Mouse (Mus musculus): ENCODE measurements around the gene Olfr291. TPM values are rescaled to one million over a fixed set of nuclear protein-coding genes. Genes with fewer than 3 reads are reported as not detected.

Olfr291 gene
- polyA plus RNA-seq (2012; rRNA removed) (not detected in 2 replicates), polyA plus RNA-seq (2014; fragmentation: Nextera tagmentation; extraction: Ambion mirVana) (not detected in 2 replicates)

GRCm38 (mm10) chr7:84853253-84853652 is at the start of gene Olfr291:
Gene Olfr291 (plus strand): TSS chr7:84853553.
- H3K27me3 ChIP-seq (ENCODE audit: control insufficient read depth, insufficient read depth, low read length), result no peaks in the 10 kb centered on the region
- TF ChIP-seq POLR2A (IDR thresholded peaks at IDR 0.05; ENCODE audit: borderline replicate concordance, extremely low read depth, insufficient read depth, insufficient read length), result no peak
- H3K4me1 ChIP-seq (ENCODE audit: control insufficient read depth, insufficient read depth, low read length), result no peaks in the 10 kb centered on the region
- no peak for DNase-seq (ENCODE audit: low spot score)
- 83% methylated on average over 2 of the region's 2 CpGs for WGBS
- H3K4me2 ChIP-seq (replicated peaks; ENCODE audit: low read depth, low read length, severe bottlenecking), result no peak within 1 kb of the TSS
- no peaks in the 10 kb centered on the region for H3K9me3 ChIP-seq (ENCODE audit: control insufficient read depth, low read length)
- no peak within 1 kb of the TSS for H3K27ac ChIP-seq (replicated peaks; ENCODE audit: low read depth, low read length)
- no peak within 1 kb of the TSS for H3K9ac ChIP-seq (ENCODE audit: low read depth, low read length, severe bottlenecking)
- no peak for ATAC-seq (ENCODE audit: low FRiP score, low read depth)
- no peak within 1 kb of the TSS for H3K4me3 ChIP-seq (replicated peaks; ENCODE audit: low read length)
- H3K36me3 ChIP-seq (ENCODE audit: control insufficient read depth, insufficient read depth, low read length), result no peaks in the 10 kb centered on the region

- Histone ChIP-seq H3K4me3 (replicated peaks; ENCODE audit: low read length) (no peak overlapping the region), H3K36me3 (ENCODE audit: control insufficient read depth, insufficient read depth, low read length) (no peaks in the 10 kb centered on the region), H3K9ac (ENCODE audit: low read depth, low read length, severe bottlenecking) (no peak overlapping the region), H3K4me1 (ENCODE audit: control insufficient read depth, insufficient read depth, low read length) (no peaks in the 10 kb centered on the region), H3K27me3 (ENCODE audit: control insufficient read depth, insufficient read depth, low read length) (no peaks in the 10 kb centered on the region), H3K27ac (replicated peaks; ENCODE audit: low read depth, low read length) (no peak overlapping the region), H3K9me3 (ENCODE audit: control insufficient read depth, low read length) (no peaks in the 10 kb centered on the region), H3K4me2 (replicated peaks; ENCODE audit: low read depth, low read length, severe bottlenecking) (no peak overlapping the region)
- DNase-seq (ENCODE audit: low spot score) (no peak), ATAC-seq (ENCODE audit: low FRiP score, low read depth) (no peak)
- WGBS, result 24% methylated on average over 1 of the region's 1 CpGs
- TF ChIP-seq POLR2A (IDR thresholded peaks at IDR 0.05; ENCODE audit: borderline replicate concordance, extremely low read depth, insufficient read depth, insufficient read length), result no peak
Observed at GRCm38 (mm10) chr7:84805224-84805623, 48.1 kb upstream of the Olfr291 start.

- Histone ChIP-seq H3K9ac (ENCODE audit: low read depth, low read length, severe bottlenecking) (no peak overlapping the region), H3K36me3 (ENCODE audit: control insufficient read depth, insufficient read depth, low read length) (no peaks in the 10 kb centered on the region), H3K27ac (replicated peaks; ENCODE audit: low read depth, low read length) (no peak overlapping the region), H3K4me3 (replicated peaks; ENCODE audit: low read length) (no peak overlapping the region), H3K9me3 (ENCODE audit: control insufficient read depth, low read length) (no peaks in the 10 kb centered on the region), H3K4me2 (replicated peaks; ENCODE audit: low read depth, low read length, severe bottlenecking) (no peak overlapping the region), H3K27me3 (ENCODE audit: control insufficient read depth, insufficient read depth, low read length) (no peaks in the 10 kb centered on the region), H3K4me1 (ENCODE audit: control insufficient read depth, insufficient read depth, low read length) (no peaks in the 10 kb centered on the region)
- no peak for TF ChIP-seq POLR2A (IDR thresholded peaks at IDR 0.05; ENCODE audit: borderline replicate concordance, extremely low read depth, insufficient read depth, insufficient read length)
- ATAC-seq (ENCODE audit: low FRiP score, low read depth) (no peak), DNase-seq (ENCODE audit: low spot score) (no peak)
- WGBS, result 86% methylated on average over 4 of the region's 4 CpGs
Observed at GRCm38 (mm10) chr7:84806159-84806558, 47.2 kb upstream of the Olfr291 start.

- H3K4me2 ChIP-seq (replicated peaks; ENCODE audit: low read depth, low read length, severe bottlenecking), result no peak overlapping the region
- ATAC-seq (ENCODE audit: low FRiP score, low read depth), result no peak
- no peaks in the 10 kb centered on the region for H3K36me3 ChIP-seq (ENCODE audit: control insufficient read depth, insufficient read depth, low read length)
- H3K27ac ChIP-seq (replicated peaks; ENCODE audit: low read depth, low read length), result no peak overlapping the region
- no peak for TF ChIP-seq POLR2A (IDR thresholded peaks at IDR 0.05; ENCODE audit: borderline replicate concordance, extremely low read depth, insufficient read depth, insufficient read length)
- no peak for DNase-seq (ENCODE audit: low spot score)
- no peaks in the 10 kb centered on the region for H3K27me3 ChIP-seq (ENCODE audit: control insufficient read depth, insufficient read depth, low read length)
- WGBS, result 46% methylated on average over 1 of the region's 1 CpGs
- no peaks in the 10 kb centered on the region for H3K4me1 ChIP-seq (ENCODE audit: control insufficient read depth, insufficient read depth, low read length)
- H3K9ac ChIP-seq (ENCODE audit: low read depth, low read length, severe bottlenecking), result no peak overlapping the region
- no peak overlapping the region for H3K4me3 ChIP-seq (replicated peaks; ENCODE audit: low read length)
- no peaks in the 10 kb centered on the region for H3K9me3 ChIP-seq (ENCODE audit: control insufficient read depth, low read length)
Observed at GRCm38 (mm10) chr7:84884530-84884929, 31.2 kb downstream of the Olfr291 start.

Other genes starting within 250 kb of the Olfr291 start
- gene Fah, start 246.8 kb upstream of the Olfr291 start, polyA plus RNA-seq (2012; rRNA removed), result 7.2 and 7.4 TPM in 2 replicates
- gene Fah, start 246.8 kb upstream of the Olfr291 start, polyA plus RNA-seq (2014; fragmentation: Nextera tagmentation; extraction: Ambion mirVana), result 4.3 and 5.0 TPM in 2 replicates
- 159 and 188 TPM in 2 replicates for gene Zfand6, start 163.6 kb upstream of the Olfr291 start, polyA plus RNA-seq (2012; rRNA removed)
- gene Zfand6, start 163.6 kb upstream of the Olfr291 start, polyA plus RNA-seq (2014; fragmentation: Nextera tagmentation; extraction: Ambion mirVana), result 151 and 173 TPM in 2 replicates
- gene Vmn2r65, start 110.6 kb downstream of the Olfr291 start, polyA plus RNA-seq (2012; rRNA removed), result not detected in 2 replicates
- not detected in 2 replicates for gene Vmn2r65, start 110.6 kb downstream of the Olfr291 start, polyA plus RNA-seq (2014; fragmentation: Nextera tagmentation; extraction: Ambion mirVana)
- not detected in 2 replicates for gene Vmn2r66, start 158.7 kb downstream of the Olfr291 start, polyA plus RNA-seq (2012; rRNA removed)
- gene Vmn2r66, start 158.7 kb downstream of the Olfr291 start, polyA plus RNA-seq (2014; fragmentation: Nextera tagmentation; extraction: Ambion mirVana), result not detected in 2 replicates